Mouse (Mus musculus): ENCODE data around the gene Gm36210.
"Not testable (repeated sequence)": the region's sequence is repeated elsewhere in the genome, so short reads cannot be mapped to it uniquely, and the experiment has no call there.

The Gm36210 gene

GRCm38 (mm10) chr7:4877226-4877625, 29.1 kb downstream of the Gm36210 start:
- DNase-seq = no peak

- DNase-seq = peak; percentile 82 to 89
These were observed 29.5 kb downstream of the Gm36210 start, which contains the start of gene Isoc2a for GRCm38 (mm10) chr7:4876753-4877221. TSS of gene Isoc2a (plus strand) at chr7:4877153.

GRCm38 (mm10) chr7:4870133-4870532, 36.2 kb downstream of the Gm36210 start, which contains the start of gene Isoc2b:
TSS of gene Isoc2b (minus strand) at chr7:4870258.
- no peak for DNase-seq

- no peak for DNase-seq
These were observed 39.6 kb downstream of the Gm36210 start for GRCm38 (mm10) chr7:4866631-4867180.

- peak; percentile 96 to 97 for DNase-seq
These were observed 40.5 kb downstream of the Gm36210 start for GRCm38 (mm10) chr7:4865579-4866493.

GRCm38 (mm10) chr7:4865090-4865489, 41.2 kb downstream of the Gm36210 start:
- DNase-seq = peak; percentile 49 to 59

- DNase-seq = no peak
These were observed 42.0 kb downstream of the Gm36210 start for GRCm38 (mm10) chr7:4864130-4864845.

GRCm38 (mm10) chr7:4863541-4864080, 42.7 kb downstream of the Gm36210 start:
- no peak for DNase-seq

GRCm38 (mm10) chr7:4863041-4863440, 43.3 kb downstream of the Gm36210 start:
- DNase-seq = peak; percentile 50 to 55

GRCm38 (mm10) chr7:4860926-4861325, 45.4 kb downstream of the Gm36210 start:
- DNase-seq = not testable (repeated sequence)

GRCm38 (mm10) chr7:4859418-4859978, 46.8 kb downstream of the Gm36210 start:
- DNase-seq = no peak

- DNase-seq = peak in 1 of 2 experiments; percentile 42
These were observed 49.0 kb downstream of the Gm36210 start for GRCm38 (mm10) chr7:4857321-4857720.

- DNase-seq = no peak
These were observed 49.8 kb downstream of the Gm36210 start for GRCm38 (mm10) chr7:4856508-4856907.

GRCm38 (mm10) chr7:4853613-4854012, 52.7 kb downstream of the Gm36210 start:
- DNase-seq = no peak

- DNase-seq = no peak
These were observed 55.0 kb downstream of the Gm36210 start for GRCm38 (mm10) chr7:4851315-4851688.

GRCm38 (mm10) chr7:4850621-4851314, 55.5 kb downstream of the Gm36210 start:
- no peak for DNase-seq

GRCm38 (mm10) chr7:4849372-4849771, 56.9 kb downstream of the Gm36210 start:
- DNase-seq = no peak

Data from cerebellum, postnatal 36 days (tissue).